Mouse (Mus musculus) ovary, postnatal 36 days (tissue): ENCODE measurements around the gene Bola1.
A peak's percentile ranks its signal among the peaks of the same experiment; 100 is the strongest.
"Not testable (repeated sequence)": the region's sequence is repeated elsewhere in the genome, so short reads cannot be mapped to it uniquely, and the experiment has no call there.

Experiments
- DNase-seq: peaks from one replicate; pipeline ENCODE4 v3.0.0; 2022; ENCODE audit warnings: low spot score, mixed read lengths

Gene Bola1

DNA sequence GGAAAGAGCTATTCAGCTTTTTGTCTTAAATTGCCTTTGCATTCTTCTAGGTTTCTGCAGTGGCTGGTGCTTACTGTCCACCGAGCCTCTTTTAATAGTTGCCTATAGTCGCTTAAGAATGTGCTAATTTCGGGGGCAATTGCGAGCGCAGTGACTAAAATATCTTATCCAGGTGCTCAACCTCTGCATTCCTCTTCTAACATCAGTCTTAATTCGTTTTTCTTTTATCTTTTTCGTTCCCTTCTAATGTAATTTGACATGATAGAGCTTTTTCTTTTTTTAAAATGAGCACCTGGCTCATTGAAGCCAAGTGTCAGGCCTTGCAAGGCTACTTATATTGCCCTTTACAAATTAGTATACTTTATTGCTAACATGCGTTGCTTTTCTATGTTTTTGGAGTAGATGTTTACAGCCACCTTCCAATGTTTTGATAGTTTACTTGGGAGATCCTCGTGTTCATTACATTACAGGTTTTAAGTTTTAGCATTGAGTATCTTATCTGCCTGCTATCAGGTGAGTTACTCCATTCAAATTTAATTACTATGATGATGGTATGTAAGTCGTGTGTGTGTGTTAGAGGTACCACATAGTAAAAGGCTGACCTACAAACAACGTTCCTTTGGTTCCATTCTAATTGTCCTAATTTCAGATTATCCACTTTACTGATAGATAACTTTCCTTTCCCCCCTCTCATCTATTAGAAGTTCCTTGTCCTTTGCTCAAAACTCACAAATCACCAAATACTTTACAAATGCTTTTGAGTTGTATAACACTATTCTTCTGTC, 28.0 kb upstream of the Bola1 start:
- no peak for DNase-seq

DNA sequence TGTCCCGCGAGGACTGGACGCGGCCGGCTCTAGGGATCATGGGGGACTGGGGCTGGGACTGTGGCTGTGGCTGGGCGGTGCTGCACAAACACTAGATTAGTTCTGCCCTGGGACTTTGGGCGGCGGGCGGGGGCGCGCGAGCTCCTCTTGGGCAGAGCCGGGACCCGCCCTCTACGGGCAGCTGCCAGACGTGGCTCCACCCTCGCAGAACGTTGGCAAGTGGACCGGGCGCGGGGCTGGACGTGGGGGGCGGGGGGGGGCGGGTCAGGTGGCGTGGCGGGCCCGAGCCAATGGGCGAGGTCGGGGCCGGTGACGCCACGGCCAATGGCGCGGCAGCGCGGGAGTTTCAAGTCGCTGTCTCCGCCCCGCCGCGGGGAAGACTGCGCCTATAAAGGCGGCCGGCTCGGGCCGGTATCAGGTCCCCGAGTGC, 26.9 kb upstream of the Bola1 start, which contains the start of gene Hist2h3c1:
Gene Hist2h3c1 (plus strand): TSS at position 259 of the 430 bp plus-strand sequence.
- not testable (repeated sequence) for DNase-seq

DNA sequence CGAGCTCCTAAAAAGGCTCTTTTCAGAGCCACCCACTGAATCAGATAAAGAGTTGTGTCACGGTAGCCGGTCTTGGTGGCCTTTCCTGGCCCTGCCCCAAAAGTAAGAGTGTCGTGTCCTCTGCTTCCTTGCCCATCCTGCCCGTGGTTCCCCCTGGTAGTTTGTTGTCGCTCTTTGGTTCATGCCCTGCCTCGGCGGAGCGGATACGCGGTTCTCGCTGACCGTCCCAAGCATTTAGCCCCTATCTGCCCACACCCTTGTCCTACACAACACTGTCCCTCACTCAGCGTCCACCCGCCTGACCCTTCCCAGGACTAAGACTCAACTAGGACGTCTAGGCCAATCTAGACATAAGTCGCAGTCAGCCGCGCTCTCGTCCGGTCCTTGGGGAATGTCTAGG, 26.5 kb upstream of the Bola1 start:
- DNase-seq, result not testable (repeated sequence)

DNA sequence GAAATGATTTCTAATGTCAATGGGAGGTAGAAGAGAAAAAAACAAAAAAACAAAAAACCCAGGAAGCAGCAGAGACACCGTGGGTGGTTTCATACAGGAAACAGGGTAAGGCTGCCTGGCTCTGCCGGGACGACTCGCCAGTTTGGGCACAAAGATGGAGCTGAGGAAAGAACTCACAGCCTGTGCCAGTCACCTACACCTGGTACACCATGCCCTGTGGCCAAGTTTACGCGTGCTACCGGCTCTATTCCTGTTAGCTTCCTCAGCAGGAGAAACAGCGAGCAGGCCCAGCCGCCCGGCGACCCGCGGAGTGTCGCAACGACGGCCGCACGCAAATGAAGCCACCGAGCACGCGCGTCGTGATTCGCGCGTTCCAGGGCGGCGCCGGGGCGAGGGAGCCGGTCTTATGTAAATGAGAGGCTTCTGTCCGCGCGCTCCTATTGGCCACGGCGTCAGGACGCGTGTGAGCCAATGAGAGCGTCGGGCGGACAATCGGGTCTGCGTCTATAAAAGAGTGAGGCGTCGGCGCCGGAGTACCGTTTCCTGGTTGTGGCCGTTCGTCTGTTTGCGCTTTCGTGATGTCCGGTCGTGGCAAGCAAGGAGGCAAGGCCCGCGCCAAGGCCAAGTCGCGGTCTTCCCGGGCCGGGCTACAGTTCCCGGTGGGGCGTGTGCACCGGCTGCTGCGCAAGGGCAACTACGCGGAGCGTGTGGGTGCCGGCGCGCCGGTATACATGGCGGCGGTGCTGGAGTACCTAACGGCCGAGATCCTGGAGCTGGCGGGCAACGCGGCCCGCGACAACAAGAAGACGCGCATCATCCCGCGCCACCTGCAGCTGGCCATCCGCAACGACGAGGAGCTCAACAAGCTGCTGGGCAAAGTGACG, 25.7 kb upstream of the Bola1 start, which contains the start of gene Hist2h2aa1:
Gene Hist2h2aa1 (plus strand): TSS at position 495 of the 884 bp plus-strand sequence.
- DNase-seq, result peak; percentile 83

DNA sequence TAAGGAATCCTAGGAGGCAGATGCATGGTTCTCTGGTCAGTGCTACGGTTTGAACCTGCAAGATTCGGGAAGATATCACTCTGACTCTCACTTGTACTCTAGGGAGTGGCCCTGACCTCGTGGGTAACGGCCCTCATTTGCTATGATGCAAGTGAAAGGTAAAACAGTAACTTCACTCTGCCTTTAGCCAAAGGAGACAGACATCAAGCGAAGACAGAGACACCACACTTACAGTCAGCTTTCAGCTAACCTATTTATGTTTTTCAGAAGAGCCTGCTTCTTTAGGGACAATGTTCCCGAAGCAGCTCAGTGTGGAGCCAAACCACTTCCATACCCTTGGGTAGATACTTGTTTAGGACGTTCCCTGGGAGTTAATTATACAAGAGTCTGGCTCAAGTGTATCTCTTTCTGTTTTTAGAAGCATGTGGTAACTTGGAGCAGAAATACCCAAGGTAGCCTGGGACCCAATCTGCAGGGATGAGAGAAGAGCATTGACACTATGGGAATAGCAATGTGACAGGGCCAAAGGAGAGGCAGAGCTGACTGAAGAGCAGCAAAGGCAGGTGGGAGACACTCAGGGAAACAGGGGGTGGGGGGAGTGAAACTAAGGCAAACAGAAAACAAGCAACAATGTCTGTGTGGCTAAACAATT, 24.5 kb upstream of the Bola1 start:
- no peak for DNase-seq

DNA sequence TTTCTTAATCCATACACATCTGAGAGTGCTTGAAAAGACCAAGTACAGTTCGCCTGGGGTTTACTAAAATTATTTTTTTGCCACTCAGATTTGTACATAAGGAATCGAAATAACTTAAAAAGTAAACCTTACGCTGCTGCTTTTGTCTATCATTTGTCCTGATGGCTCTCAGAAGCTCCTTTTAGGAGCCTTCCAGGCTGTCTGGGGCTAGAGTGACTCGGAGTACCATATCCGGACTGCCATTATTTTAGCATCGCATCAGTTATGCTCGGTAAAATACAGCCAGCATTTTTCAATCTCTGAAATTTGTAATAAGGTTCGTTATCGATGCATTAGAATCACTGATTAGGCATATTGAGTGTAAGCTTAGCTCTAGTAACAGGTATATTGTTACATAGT, 21.3 kb upstream of the Bola1 start:
- DNase-seq, result no peak

DNA sequence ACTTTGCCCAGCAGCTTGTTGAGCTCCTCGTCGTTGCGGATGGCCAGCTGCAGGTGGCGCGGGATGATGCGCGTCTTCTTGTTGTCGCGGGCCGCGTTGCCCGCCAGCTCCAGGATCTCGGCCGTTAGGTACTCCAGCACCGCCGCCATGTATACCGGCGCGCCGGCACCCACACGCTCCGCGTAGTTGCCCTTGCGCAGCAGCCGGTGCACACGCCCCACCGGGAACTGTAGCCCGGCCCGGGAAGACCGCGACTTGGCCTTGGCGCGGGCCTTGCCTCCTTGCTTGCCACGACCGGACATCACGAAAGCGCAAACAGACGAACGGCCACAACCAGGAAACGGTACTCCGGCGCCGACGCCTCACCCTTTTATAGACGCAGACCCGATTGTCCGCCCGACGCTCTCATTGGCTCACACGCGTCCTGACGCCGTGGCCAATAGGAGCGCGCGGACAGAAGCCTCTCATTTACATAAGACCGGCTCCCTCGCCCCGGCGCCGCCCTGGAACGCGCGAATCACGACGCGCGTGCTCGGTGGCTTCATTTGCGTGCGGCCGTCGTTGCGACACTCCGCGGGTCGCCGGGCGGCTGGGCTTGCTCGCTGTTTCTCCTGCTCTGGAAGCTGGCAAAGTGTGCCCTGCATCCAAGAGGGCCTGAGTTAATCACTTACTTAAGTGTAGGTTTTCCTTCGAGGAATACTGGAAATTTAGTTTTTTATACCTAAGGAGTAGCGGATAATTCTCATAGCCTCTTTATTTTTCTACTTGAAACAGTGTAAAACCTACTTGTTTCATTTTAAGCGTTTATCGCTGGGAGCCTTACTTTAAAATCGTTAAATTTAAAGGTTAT, 20.7 kb upstream of the Bola1 start, which contains the start of gene Hist2h2aa2:
Gene Hist2h2aa2 (minus strand): TSS at position 328 of the 850 bp plus-strand sequence.
- DNase-seq, result peak; percentile 93

DNA sequence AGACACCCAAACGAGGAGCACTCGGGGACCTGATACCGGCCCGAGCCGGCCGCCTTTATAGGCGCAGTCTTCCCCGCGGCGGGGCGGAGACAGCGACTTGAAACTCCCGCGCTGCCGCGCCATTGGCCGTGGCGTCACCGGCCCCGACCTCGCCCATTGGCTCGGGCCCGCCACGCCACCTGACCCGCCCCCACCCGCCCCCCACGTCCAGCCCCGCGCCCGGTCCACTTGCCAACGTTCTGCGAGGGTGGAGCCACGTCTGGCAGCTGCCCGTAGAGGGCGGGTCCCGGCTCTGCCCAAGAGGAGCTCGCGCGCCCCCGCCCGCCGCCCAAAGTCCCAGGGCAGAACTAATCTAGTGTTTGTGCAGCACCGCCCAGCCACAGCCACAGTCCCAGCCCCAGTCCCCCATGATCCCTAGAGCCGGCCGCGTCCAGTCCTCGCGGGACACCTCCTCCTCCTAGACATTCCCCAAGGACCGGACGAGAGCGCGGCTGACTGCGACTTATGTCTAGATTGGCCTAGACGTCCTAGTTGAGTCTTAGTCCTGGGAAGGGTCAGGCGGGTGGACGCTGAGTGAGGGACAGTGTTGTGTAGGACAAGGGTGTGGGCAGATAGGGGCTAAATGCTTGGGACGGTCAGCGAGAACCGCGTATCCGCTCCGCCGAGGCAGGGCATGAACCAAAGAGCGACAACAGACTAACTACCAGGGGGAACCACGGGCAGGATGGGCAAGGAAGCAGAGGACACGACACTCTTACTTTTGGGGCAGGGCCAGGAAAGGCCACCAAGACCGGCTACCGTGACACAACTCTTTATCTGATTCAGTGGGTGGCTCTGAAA, 19.7 kb upstream of the Bola1 start, which contains the start of gene Hist2h3c2:
Gene Hist2h3c2 (minus strand): TSS at position 174 of the 840 bp plus-strand sequence.
- DNase-seq, result peak; percentile 52

DNA sequence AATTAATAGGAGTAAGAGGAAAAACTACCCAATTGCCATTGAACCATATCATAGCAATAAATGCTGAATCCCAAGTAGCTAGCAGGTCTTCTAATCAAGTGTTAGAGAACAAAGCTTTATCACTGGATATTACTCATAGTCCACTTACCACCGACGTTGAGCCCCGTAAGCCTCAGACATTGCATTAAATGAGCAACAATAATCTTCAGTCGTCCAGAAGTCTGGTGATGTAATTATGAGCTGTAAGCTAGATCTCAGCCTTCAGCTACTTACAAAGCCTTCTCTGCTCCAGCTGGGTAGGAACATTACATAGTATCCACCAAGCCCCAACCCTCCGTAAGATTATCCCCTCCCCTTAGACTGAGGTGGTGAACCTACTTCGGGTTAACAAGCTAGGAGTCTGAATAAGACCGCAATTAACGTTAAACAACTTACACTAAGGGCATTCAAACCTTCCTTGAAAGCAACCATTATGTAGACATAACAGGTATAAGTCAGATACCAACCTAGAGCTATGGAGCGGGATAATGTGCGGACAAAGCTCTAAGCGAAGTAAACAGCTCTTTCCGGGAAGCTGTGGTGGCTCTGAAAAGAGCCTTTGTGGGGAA, 18.5 kb upstream of the Bola1 start:
- no peak for DNase-seq

DNA sequence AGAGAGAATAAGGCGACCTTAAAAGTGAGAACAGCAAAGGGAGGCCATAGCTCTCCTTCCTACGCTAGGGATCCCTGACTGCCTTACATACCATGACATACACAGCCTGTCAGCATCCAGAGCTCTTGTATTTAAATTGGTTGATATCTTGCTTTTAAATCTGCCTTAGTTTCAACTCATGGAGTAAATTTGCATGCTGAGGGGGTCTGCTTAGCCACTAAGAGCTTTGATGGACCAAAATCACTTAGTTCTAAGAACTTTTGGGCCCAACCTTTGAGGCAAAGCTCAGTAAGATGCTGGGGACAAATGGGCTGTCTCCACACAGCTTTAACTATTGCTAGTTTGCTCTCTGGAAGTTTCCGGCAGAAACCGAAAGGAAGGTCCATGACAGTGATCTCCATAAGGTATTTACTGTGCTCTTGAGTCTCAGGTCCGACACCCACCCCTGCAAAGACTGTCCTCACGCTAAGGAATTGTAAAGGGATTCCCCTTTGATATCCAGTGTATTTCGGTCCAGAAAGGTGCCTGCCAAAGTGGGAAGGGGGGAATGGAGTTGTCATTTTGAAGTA, 17.9 kb upstream of the Bola1 start:
- DNase-seq, result no peak

DNA sequence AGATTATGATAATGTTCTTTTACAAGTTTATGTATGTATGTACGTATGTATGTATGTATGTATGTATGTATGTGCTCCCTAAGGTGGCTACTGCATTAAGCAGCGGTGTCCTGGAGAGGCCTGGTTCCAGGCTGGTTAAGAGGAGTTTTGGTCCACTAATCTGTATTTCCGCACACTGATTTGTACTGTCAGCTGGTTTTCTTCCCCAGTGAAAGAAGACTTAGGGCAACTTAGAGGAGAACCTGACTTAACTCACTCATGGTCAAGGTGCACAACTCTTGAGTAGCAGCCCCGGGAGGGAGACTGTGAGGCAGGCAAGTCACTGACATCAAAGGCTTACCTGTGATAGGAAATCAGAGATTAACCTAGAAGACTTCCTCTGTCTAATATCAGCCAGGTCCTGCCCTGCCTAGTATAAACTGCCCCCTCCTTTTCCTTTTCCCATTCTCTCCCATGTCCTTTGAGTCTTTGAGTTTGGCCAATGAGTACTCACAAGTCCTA, 17.4 kb upstream of the Bola1 start:
- DNase-seq, result no peak

DNA sequence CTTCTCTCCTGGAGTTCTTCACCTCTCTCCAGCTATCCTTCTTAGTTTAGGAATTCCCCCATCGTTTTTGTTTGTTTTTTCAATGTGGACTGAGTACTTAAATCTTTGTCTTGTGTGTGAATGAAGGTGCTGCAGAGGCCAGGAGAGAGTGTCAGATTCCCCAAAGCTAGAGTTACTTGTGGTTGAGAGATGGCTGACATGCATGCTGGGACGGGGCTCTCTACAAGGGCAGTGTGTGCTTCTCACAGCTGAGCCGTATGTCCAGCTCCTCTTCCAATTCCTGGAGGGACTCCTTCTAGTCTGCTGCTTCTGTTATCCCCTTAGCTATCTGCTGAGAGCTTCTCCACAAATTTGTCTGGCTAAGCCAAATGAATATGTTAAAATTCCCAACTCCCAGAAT, 16.3 kb upstream of the Bola1 start:
- DNase-seq, result no peak

DNA sequence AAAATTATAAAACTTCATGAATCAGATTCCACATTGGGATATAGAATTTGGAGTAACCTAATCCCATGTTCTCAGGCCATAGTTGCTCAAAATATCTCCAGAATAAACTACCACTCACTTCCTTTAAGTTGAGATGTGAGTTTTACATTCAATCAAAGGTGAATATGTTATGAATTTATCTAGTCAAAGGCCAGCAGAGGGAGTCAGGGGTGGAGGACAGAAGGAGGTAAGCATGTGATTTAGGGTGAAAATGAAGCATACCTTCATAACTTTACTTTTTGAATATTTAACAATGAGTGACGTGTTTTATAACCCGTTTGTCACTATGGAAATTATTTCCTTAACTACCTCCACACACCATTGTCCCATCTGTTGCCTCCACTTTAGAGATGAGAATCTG, 15.4 kb upstream of the Bola1 start:
- DNase-seq, result no peak

DNA sequence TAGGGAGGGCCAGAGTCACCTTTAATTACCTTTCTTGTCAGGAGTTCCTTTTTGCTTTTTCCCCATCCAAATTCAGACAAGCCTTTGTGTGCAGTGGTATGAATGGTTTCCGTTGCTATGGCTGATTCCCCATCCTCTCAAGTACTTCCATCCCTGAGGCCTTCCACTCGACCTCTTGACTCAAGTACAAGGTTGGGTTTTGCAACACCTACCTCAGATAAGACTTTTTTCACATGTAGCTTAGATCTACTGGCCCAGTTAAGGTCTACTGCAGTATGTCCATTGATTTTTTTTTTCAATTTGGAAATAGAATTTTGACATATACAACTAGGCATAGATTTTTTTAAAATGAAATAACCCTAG, 12.2 kb upstream of the Bola1 start:
- no peak for DNase-seq

DNA sequence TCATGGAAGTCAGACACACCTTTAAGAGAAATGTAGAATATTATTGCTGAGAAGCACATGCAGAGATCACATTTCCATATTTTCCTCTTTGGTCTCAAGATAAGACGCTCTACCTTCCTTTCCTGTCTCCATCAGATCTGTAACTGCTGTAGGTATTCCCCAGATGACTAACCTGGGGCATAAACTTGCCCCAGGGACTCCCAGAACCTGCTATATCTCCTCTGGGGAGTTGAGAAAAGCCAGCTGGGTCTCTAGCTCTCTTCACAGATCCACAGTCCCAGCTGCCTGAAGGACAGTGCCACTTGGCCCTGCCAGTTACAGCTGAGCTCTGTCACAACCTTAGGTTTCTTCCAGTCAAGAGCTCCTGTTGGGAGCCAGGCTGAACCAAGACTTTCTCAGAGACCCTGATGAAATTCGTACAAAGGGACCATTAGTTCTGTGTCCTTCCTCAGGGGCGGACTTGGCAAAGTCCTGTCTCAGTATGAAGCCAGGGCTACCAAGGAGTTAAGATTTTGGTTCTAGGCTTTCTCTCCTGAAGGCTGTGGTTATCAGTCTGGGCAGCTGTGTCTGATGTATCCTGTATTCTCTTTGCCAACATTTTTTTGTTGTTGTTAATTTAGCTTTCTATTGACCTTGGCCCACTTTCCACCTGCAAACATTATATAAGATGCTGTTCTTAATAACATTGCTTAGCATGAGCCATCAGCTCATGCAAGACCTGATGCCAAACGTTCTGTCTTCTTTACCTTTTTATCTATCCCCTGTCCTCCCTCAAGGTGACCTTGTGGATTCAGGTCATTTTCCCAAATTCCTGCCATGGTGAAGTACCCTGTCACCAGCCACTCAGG, 11.6 kb upstream of the Bola1 start:
- DNase-seq, result no peak

DNA sequence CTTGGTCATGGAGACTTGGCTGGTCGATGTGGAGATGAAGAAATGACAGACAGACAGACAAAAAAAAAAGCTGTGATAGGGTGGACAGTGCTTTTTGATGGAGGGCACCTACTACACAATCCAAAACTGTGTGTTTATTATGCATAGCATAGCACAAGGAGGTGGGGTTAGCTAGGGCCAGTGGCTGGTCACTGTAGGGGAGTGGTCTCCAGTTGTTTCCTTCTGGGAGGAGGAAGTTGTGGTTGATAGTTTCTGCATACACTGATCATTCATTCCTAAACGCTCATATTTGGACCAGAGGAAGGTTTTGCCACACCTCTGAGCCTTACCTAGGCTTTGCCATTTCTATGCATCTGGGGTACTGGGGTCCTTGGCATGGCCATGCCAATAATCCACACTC, 10.9 kb upstream of the Bola1 start:
- no peak for DNase-seq

DNA sequence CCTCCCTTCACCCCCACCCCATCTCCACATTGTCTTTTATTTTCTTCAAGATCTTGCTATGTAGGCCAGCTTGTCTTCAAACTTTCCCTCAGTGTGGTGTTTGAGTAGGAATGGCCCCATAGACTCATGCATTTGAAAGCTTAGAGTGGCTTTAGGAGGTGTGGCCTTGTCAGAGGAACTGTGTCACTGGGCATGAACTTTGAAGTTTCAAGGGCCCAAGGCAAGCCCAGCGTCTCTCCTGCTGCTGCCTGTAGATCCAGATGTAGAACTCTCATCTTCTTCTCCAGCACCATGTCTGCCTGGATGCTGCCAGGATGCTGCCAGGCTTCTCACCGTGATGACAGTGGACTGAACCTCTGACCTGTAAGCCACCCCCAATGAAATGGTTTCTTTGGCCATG, 9.3 kb upstream of the Bola1 start:
- DNase-seq, result no peak
